14 mouse cellular contexts compared by ENCODE assay signal in genomic region chr12:26360946-26361523, GRCm38 (mm10). TPM values are rescaled to one million over a fixed set of nuclear protein-coding genes. Genes with fewer than 3 reads are reported as not detected.
DNase-seq lines count a peak whose midpoint lies in the region; ATAC-seq lines count a peak whose summit lies in the region.
"Had no signal": no experiment of that assay in that cellular context is flagged by ENCODE, and none has a peak within 500 bp of the region (broad histone marks: within the 10 kb centered on the region; RNA-seq: fewer than 3 reads in every experiment).

No protein-coding gene starts in this region.

- peaks cover 2% of the 10 kb centered on the region; the same call in 1 of the 2 replicates for H3K4me1 ChIP-seq in heart, embryonic 10.5 days
- H3K4me1 ChIP-seq in kidney, embryonic 14.5 days (ENCODE audit: control insufficient read depth, insufficient read depth, low read length) = peaks cover 11% of the 10 kb centered on the region; the same call in 1 of the 2 replicates
- peaks cover 29% of the 10 kb centered on the region for H3K4me1 ChIP-seq in neural tube, embryonic 13.5 days (replicated peaks)

- peaks cover 5% of the 10 kb centered on the region for H3K36me3 ChIP-seq in heart, embryonic 10.5 days
- H3K36me3 ChIP-seq in kidney, embryonic 14.5 days (ENCODE audit: control insufficient read depth, insufficient read depth, low read length) = peaks cover 3% of the 10 kb centered on the region; the same call in 1 of the 2 replicates
- peaks cover 4% of the 10 kb centered on the region; the same call in 1 of the 2 replicates for H3K36me3 ChIP-seq in neural tube, embryonic 13.5 days

- no peak overlapping the region for H3K27ac ChIP-seq in heart, embryonic 10.5 days
- H3K27ac ChIP-seq in kidney, embryonic 14.5 days (ENCODE audit: low read depth, low read length) = no peak overlapping the region
- H3K27ac ChIP-seq in neural tube, embryonic 13.5 days (replicated peaks) = peak overlapping the region; percentile 67

- 84% methylated on average over 10 of the region's 10 CpGs for WGBS in heart, embryonic 10.5 days
- 72% methylated on average over 10 of the region's 10 CpGs for WGBS in kidney, embryonic 14.5 days
- 61% methylated on average over 10 of the region's 10 CpGs for WGBS in neural tube, embryonic 13.5 days

- ATAC-seq in kidney, embryonic 14.5 days (ENCODE audit: low FRiP score, low TSS enrichment) = no peak
- ATAC-seq in neural tube, embryonic 13.5 days (ENCODE audit: low read depth) = no peak
- no peak for ATAC-seq in erythroblast, adult 5-6 weeks (replicated peaks; ENCODE audit: low FRiP score, poor library complexity, severe bottlenecking)

- H3K27me3 ChIP-seq in heart, embryonic 10.5 days (ENCODE audit: insufficient read depth, poor library complexity, severe bottlenecking) = no peaks in the 10 kb centered on the region
- no peaks in the 10 kb centered on the region for H3K27me3 ChIP-seq in kidney, embryonic 14.5 days (ENCODE audit: control insufficient read depth, insufficient read depth, low read length)
- no peaks in the 10 kb centered on the region for H3K27me3 ChIP-seq in neural tube, embryonic 13.5 days

- H3K4me2 ChIP-seq in kidney, embryonic 14.5 days (replicated peaks; ENCODE audit: low read depth, low read length) = no peak overlapping the region
- H3K4me2 ChIP-seq in neural tube, embryonic 13.5 days = no peak overlapping the region

- H3K9me3 ChIP-seq in heart, embryonic 10.5 days = no peaks in the 10 kb centered on the region
- H3K9me3 ChIP-seq in kidney, embryonic 14.5 days (ENCODE audit: control insufficient read depth, low read length) = no peaks in the 10 kb centered on the region
- H3K9me3 ChIP-seq in neural tube, embryonic 13.5 days = no peaks in the 10 kb centered on the region

- no peak overlapping the region for H3K4me3 ChIP-seq in heart, embryonic 10.5 days
- H3K4me3 ChIP-seq in kidney, embryonic 14.5 days (ENCODE audit: low read length) = no peak overlapping the region
- H3K4me3 ChIP-seq in neural tube, embryonic 13.5 days = no peak overlapping the region

- peak; percentile 82 for DNase-seq in heart, adult 11 months
- DNase-seq in heart, embryonic 10.5 days (ENCODE audit: low spot score) = no peak
- peak; percentile 25 for DNase-seq in kidney, adult 9 months
- no peak for DNase-seq in neural tube, embryonic 10.5 days (ENCODE audit: extremely low spot score, low spot score)
- DNase-seq in lung, postnatal 36 days = peak; percentile 61
- DNase-seq: adrenal gland, postnatal 10 days; B cell, adult 2 months; cerebellum, postnatal 14 days; heart, postnatal 36 days; right cerebral cortex, postnatal 25 days; thymus, adult 2 months had no signal

- H3K9ac ChIP-seq in kidney, embryonic 14.5 days (ENCODE audit: low read depth, low read length) = no peak overlapping the region
- no peak overlapping the region for H3K9ac ChIP-seq in neural tube, embryonic 13.5 days

RNA-seq across cellular contexts. Expression of gene Rnf144a, which starts 54.0 kb away (rescaled TPM):
- polyA plus RNA-seq in heart, embryonic 10.5 days (2016; fragmentation: Nextera tagmentation; extraction: Ambion mirVana) = 9.7 and 17.8 TPM in 2 replicates
- polyA plus RNA-seq in kidney, embryonic 14.5 days (2014; fragmentation: Nextera tagmentation; extraction: Ambion mirVana) = 26.2 and 29.8 TPM in 2 replicates
- polyA plus RNA-seq in neural tube, embryonic 13.5 days (2015; fragmentation: Nextera tagmentation; extraction: Ambion mirVana) = 27.0 and 27.4 TPM in 2 replicates
- 12.9 and 13.6 TPM in 2 replicates for total RNA-seq in erythroblast, adult 5-6 weeks (2015; ENCODE audit: low replicate concordance)
- total RNA-seq in erythroblast, adult 5-6 weeks (2017; ENCODE audit: low replicate concordance) = 6.8 and 8.5 TPM in 2 replicates

Comparison
In these comparisons a context has a peak if more than half of its experiments do, and no peak if none do; other contexts are left out.
1. DNase-seq: peak in heart, adult 11 months (single experiment), kidney, adult 9 months (single experiment) and lung, postnatal 36 days (single experiment); none in heart, embryonic 10.5 days (single experiment) and neural tube, embryonic 10.5 days (single experiment).